Mouse (Mus musculus): ENCODE data around the gene Cacna1e. TPM values are rescaled to one million over a fixed set of nuclear protein-coding genes. Genes with fewer than 3 reads are reported as not detected.

Cacna1e gene
- polyA plus RNA-seq, 1 experiment from 2014 or later, result 0.60 TPM

- Histone ChIP-seq H3K4me3 (no peak overlapping the region), H3K27ac (no peak overlapping the region), H3K36me3 (no peaks in the 10 kb centered on the region), H3K9ac (no peak overlapping the region), H3K4me2 (no peak overlapping the region), H3K9me3 (no peaks in the 10 kb centered on the region), H3K4me1 (no peaks in the 10 kb centered on the region), H3K27me3 (no peaks in the 10 kb centered on the region)
- no peak for ATAC-seq (ENCODE audit: insufficient number of reproducible peaks, low FRiP score, low TSS enrichment, low read depth)
- WGBS, result 89% methylated on average over 1 of the region's 1 CpGs
These were observed 18.3 kb downstream of the Cacna1e start for GRCm38 (mm10) chr1:154865981-154866380.

DNA sequence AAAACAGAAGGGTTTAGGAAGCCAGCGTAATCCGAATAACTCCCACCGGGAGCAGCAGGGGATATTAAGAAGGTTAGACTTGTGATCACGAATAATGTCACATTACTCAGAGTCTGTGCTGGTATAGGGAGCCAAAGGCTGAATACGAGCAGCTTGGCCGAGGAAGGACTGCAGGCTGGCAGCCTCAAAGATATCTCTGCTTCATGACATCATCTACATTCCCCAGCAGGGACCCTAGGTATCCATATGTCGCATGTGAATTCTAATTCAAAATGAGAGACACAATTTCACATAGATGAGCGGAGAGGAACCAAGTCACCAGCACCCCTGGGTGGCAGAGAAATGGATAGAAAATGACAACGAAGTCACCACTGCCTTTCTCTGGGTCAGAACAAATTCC, 22.9 kb downstream of the Cacna1e start:
- no peak overlapping the region for H3K27ac ChIP-seq
- no peaks in the 10 kb centered on the region for H3K27me3 ChIP-seq
- no peaks in the 10 kb centered on the region for H3K36me3 ChIP-seq
- H3K4me3 ChIP-seq, result no peak overlapping the region
- WGBS, result 82% methylated on average over 9 of the region's 9 CpGs
- H3K9ac ChIP-seq, result no peak overlapping the region
- ATAC-seq (ENCODE audit: insufficient number of reproducible peaks, low FRiP score, low TSS enrichment, low read depth), result no peak
- no peak overlapping the region for H3K4me2 ChIP-seq
- H3K4me1 ChIP-seq, result no peaks in the 10 kb centered on the region
- H3K9me3 ChIP-seq, result no peaks in the 10 kb centered on the region

DNA sequence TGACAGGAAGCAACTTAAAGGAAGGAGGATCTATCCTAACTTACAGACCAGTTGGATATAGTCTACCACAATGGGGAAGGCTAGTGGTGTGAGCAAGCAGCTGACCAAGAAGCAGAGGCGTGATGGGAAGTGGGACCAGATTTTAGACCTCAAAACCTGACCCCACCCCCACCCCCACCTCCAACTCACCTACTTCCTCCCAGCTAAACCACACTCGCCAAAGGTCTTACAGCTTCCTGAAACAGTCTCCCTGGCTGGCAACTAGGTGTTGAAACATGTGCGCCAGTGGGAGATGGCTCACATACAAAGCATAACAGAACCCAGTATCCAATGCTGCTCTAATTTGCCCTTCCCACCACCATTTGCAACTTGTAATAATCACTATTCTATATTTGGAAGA, 29.7 kb downstream of the Cacna1e start:
- no peak overlapping the region for H3K4me2 ChIP-seq
- no peak overlapping the region for H3K27ac ChIP-seq
- no peaks in the 10 kb centered on the region for H3K27me3 ChIP-seq
- H3K36me3 ChIP-seq, result no peaks in the 10 kb centered on the region
- no peaks in the 10 kb centered on the region for H3K9me3 ChIP-seq
- no peak overlapping the region for H3K9ac ChIP-seq
- ATAC-seq (ENCODE audit: insufficient number of reproducible peaks, low FRiP score, low TSS enrichment, low read depth), result no peak
- no peaks in the 10 kb centered on the region for H3K4me1 ChIP-seq
- no peak overlapping the region for H3K4me3 ChIP-seq
- 72% methylated on average over 3 of the region's 3 CpGs for WGBS

DNA sequence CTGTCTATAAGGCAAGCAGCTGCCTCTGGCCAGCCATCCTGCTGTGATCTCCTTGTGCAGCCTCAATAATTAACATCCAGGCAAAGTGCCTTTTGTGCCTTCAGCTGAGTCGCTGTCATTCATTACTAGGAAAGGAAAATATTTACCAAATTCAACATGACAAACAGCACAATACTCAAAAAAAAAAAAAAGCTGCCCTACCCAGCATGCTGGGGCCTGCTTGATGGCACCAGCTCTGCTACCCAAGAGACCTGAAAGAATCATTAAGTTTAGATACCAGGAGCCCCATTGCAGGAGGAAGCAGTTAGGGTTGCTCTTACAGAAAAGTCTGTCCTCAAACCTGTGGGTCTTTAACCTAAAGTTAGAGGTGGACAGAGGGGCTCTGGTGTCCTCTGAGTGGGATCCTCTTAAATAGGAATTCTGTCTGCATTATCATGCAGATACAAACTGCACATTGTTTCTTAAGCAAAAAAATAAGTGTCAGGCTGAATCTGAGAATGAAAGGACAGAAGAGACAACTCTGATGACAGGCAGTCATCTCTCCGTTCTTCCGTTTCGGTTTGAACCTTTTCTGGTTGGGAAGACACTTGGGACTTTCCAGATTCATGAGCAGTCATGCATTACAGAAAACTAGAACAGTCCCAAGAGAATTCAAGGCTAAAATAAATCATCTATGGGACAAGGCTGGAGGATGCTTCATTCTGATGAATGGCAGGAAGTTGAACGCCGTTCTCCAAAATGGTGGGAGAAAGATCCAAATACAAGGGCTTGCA, 33.6 kb downstream of the Cacna1e start:
- 85% methylated on average over 6 of the region's 6 CpGs for WGBS
- no peak for ATAC-seq (ENCODE audit: insufficient number of reproducible peaks, low FRiP score, low TSS enrichment, low read depth)

GRCm38 (mm10) chr1:154848683-154849579, 35.4 kb downstream of the Cacna1e start:
- no peak overlapping the region for H3K9ac ChIP-seq
- WGBS, result 59% methylated on average over 6 of the region's 6 CpGs
- no peak overlapping the region for H3K4me3 ChIP-seq
- no peak for ATAC-seq (ENCODE audit: insufficient number of reproducible peaks, low FRiP score, low TSS enrichment, low read depth)
- H3K4me1 ChIP-seq, result no peaks in the 10 kb centered on the region
- no peaks in the 10 kb centered on the region for H3K36me3 ChIP-seq
- H3K27me3 ChIP-seq, result no peaks in the 10 kb centered on the region
- H3K9me3 ChIP-seq, result no peaks in the 10 kb centered on the region
- no peak overlapping the region for H3K4me2 ChIP-seq
- no peak overlapping the region for H3K27ac ChIP-seq

More for the DNA sequence above, 33.6 kb downstream of the Cacna1e start:
- Histone ChIP-seq H3K4me3 (no peak overlapping the region), H3K4me1 (no peaks in the 10 kb centered on the region), H3K9ac (no peak overlapping the region), H3K4me2 (no peak overlapping the region), H3K9me3 (no peaks in the 10 kb centered on the region), H3K36me3 (no peaks in the 10 kb centered on the region), H3K27me3 (no peaks in the 10 kb centered on the region), H3K27ac (no peak overlapping the region)

- no peak overlapping the region for H3K9ac ChIP-seq
- no peaks in the 10 kb centered on the region for H3K4me1 ChIP-seq
- 91% methylated on average over 2 of the region's 2 CpGs for WGBS
- H3K27ac ChIP-seq, result no peak overlapping the region
- no peaks in the 10 kb centered on the region for H3K36me3 ChIP-seq
- H3K9me3 ChIP-seq, result no peaks in the 10 kb centered on the region
- no peaks in the 10 kb centered on the region for H3K27me3 ChIP-seq
- ATAC-seq (ENCODE audit: insufficient number of reproducible peaks, low FRiP score, low TSS enrichment, low read depth), result no peak
- no peak overlapping the region for H3K4me3 ChIP-seq
- H3K4me2 ChIP-seq, result no peak overlapping the region
These were observed 37.4 kb downstream of the Cacna1e start for GRCm38 (mm10) chr1:154846900-154847299.

DNA sequence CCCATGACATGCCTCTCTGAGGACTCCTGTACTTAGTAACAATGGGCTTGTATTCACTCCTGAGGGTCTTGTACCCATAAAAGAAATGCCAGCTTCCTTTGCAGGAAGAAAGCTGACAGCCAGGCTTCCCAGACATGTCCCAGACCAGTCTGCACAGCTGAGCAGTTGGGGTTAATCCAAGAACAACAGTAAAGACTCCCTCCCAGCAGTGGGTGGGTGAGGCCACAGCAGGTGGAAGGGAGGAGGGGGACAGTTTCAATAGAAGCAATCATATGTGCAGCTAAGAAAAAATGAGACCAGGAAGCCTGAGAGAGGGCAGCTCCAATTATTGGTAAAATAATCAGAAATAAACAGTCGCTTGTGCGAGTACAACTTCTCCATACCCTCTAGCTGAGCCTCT, 40.9 kb downstream of the Cacna1e start:
- no peak overlapping the region for H3K27ac ChIP-seq
- no peak for ATAC-seq (ENCODE audit: insufficient number of reproducible peaks, low FRiP score, low TSS enrichment, low read depth)
- H3K9ac ChIP-seq, result no peak overlapping the region
- 77% methylated on average over 2 of the region's 2 CpGs for WGBS
- no peaks in the 10 kb centered on the region for H3K27me3 ChIP-seq
- H3K4me1 ChIP-seq, result no peaks in the 10 kb centered on the region
- no peak overlapping the region for H3K4me2 ChIP-seq
- H3K9me3 ChIP-seq, result no peaks in the 10 kb centered on the region
- H3K36me3 ChIP-seq, result no peaks in the 10 kb centered on the region
- no peak overlapping the region for H3K4me3 ChIP-seq

- no peak overlapping the region for H3K27ac ChIP-seq
- H3K4me1 ChIP-seq, result no peaks in the 10 kb centered on the region
- H3K9ac ChIP-seq, result no peak overlapping the region
- WGBS, result 56% methylated on average over 5 of the region's 5 CpGs
- no peak overlapping the region for H3K4me3 ChIP-seq
- no peaks in the 10 kb centered on the region for H3K9me3 ChIP-seq
- no peaks in the 10 kb centered on the region for H3K36me3 ChIP-seq
- no peaks in the 10 kb centered on the region for H3K27me3 ChIP-seq
- ATAC-seq (ENCODE audit: insufficient number of reproducible peaks, low FRiP score, low TSS enrichment, low read depth), result no peak
- H3K4me2 ChIP-seq, result no peak overlapping the region
These were observed 42.0 kb downstream of the Cacna1e start for GRCm38 (mm10) chr1:154842336-154842735.

GRCm38 (mm10) chr1:154841057-154841630, 43.2 kb downstream of the Cacna1e start:
- Histone ChIP-seq H3K27ac (no peak overlapping the region), H3K36me3 (no peaks in the 10 kb centered on the region), H3K4me3 (no peak overlapping the region), H3K4me1 (no peaks in the 10 kb centered on the region), H3K4me2 (no peak overlapping the region), H3K9me3 (no peaks in the 10 kb centered on the region), H3K9ac (no peak overlapping the region), H3K27me3 (no peaks in the 10 kb centered on the region)
- ATAC-seq (ENCODE audit: insufficient number of reproducible peaks, low FRiP score, low TSS enrichment, low read depth), result no peak
- WGBS, result 70% methylated on average over 6 of the region's 6 CpGs

DNA sequence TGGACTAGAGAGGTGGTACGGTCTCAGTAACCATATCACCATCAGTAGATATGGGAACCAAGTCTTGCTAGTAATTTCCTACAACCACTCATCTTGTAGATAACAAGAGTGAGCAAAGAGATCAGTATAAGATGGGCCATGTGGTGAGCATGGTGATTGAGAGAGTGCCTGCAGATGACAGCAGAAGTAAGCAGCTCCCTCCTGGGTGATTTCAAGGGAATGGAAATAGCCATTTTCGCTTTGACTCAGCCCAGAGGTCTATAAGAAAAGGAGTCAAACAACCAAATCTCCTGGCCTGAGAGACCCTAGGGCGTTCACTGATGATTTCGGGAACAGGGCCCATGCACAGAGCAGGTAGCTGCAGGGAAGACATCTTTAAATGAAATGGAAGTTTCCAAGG, 45.0 kb downstream of the Cacna1e start:
- no peaks in the 10 kb centered on the region for H3K9me3 ChIP-seq
- no peak overlapping the region for H3K9ac ChIP-seq
- H3K4me2 ChIP-seq, result no peak overlapping the region
- WGBS, result 86% methylated on average over 4 of the region's 4 CpGs
- ATAC-seq (ENCODE audit: insufficient number of reproducible peaks, low FRiP score, low TSS enrichment, low read depth), result no peak
- H3K4me3 ChIP-seq, result no peak overlapping the region
- no peaks in the 10 kb centered on the region for H3K36me3 ChIP-seq
- no peak overlapping the region for H3K27ac ChIP-seq
- H3K27me3 ChIP-seq, result no peaks in the 10 kb centered on the region
- H3K4me1 ChIP-seq, result no peaks in the 10 kb centered on the region

DNA sequence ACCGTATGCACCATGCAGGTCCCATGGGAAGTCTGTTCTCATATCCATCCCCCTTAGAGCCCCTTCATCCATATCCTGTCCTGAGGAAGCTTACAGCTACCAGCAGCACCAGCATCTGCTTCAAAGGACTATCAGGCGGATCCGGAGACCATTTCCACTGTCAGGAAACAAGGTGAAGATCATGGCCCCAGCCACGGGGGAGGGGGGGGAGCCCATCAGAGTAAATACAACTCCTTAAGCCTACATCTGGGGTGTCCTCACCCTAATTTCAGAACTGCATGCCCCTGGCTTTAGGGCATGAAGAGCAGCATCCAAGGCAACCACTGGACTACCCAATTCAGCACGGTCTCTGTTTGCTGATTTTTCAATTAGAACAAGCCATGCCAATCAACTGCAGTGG, 47.8 kb downstream of the Cacna1e start:
- no peaks in the 10 kb centered on the region for H3K36me3 ChIP-seq
- no peaks in the 10 kb centered on the region; the same call in 1 of the 2 replicates for H3K4me1 ChIP-seq
- H3K9me3 ChIP-seq, result no peaks in the 10 kb centered on the region
- no peak overlapping the region for H3K4me2 ChIP-seq
- no peaks in the 10 kb centered on the region for H3K27me3 ChIP-seq
- no peak for ATAC-seq (ENCODE audit: insufficient number of reproducible peaks, low FRiP score, low TSS enrichment, low read depth)
- 88% methylated on average over 5 of the region's 5 CpGs for WGBS
- no peak overlapping the region for H3K9ac ChIP-seq
- no peak overlapping the region for H3K4me3 ChIP-seq
- H3K27ac ChIP-seq, result no peak overlapping the region

- Histone ChIP-seq H3K27ac (no peak overlapping the region), H3K9me3 (no peaks in the 10 kb centered on the region), H3K36me3 (no peaks in the 10 kb centered on the region), H3K4me3 (no peak overlapping the region), H3K4me2 (no peak overlapping the region), H3K9ac (no peak overlapping the region), H3K27me3 (no peaks in the 10 kb centered on the region), H3K4me1 (no peaks in the 10 kb centered on the region; the same call in 1 of the 2 replicates)
- no peak for ATAC-seq (ENCODE audit: insufficient number of reproducible peaks, low FRiP score, low TSS enrichment, low read depth)
- 51% methylated on average over 9 of the region's 9 CpGs for WGBS
These were observed 52.1 kb downstream of the Cacna1e start for GRCm38 (mm10) chr1:154832168-154832539.

Data from limb, embryonic 15.5 days (tissue).